Mouse (Mus musculus) hindbrain, embryonic 13.5 days (tissue): ENCODE measurements around the gene Kpna1. TPM values are rescaled to one million over a fixed set of nuclear protein-coding genes. Genes with fewer than 3 reads are reported as not detected.
A peak's percentile ranks its signal among the peaks of the same experiment; 100 is the strongest.
"Not testable (repeated sequence)": the region's sequence is repeated elsewhere in the genome, so short reads cannot be mapped to it uniquely, and the experiment has no call there.

ENCODE experiments used
- ATAC-seq: fragments of 200-750 bp; cut with Nextera tagmentation; 2 replicates; pipeline ENCODE4 v1.8.0; 2017; ENCODE audit warnings: moderate TSS enrichment; ENCODE audit not compliant: low FRiP score
- H3K27ac ChIP-seq: fragments of 300-500 bp; sonication (generic); 2 replicates; pipeline ENCODE4 v1.5.1; 2015; ENCODE audit warnings: inconsistent platforms, mild to moderate bottlenecking, moderate library complexity
- H3K27me3 ChIP-seq: fragments of 300-500 bp; sonication (generic); 2 replicates; pipeline ENCODE4 v1.6.1; 2015; ENCODE audit warnings: mild to moderate bottlenecking, inconsistent platforms
- H3K36me3 ChIP-seq: fragments of 300-500 bp; sonication (generic); 2 replicates; pipeline ENCODE4 v1.6.1; 2015; ENCODE audit warnings: mild to moderate bottlenecking, inconsistent platforms
- H3K4me1 ChIP-seq: fragments of 300-500 bp; sonication (generic); replicated peaks from 2 replicates; pipeline ENCODE4 v1.6.1; 2015; ENCODE audit warnings: inconsistent platforms
- H3K4me2 ChIP-seq: fragments of 300-500 bp; sonication (generic); 2 replicates; pipeline ENCODE4 v1.6.1; 2015; ENCODE audit warnings: inconsistent platforms, mild to moderate bottlenecking, moderate library complexity
- H3K4me3 ChIP-seq: fragments of 300-500 bp; sonication (generic); 2 replicates; pipeline ENCODE4 v1.5.1; 2015; ENCODE audit warnings: mild to moderate bottlenecking, inconsistent platforms
- H3K9ac ChIP-seq: fragments of 300-500 bp; sonication (generic); 2 replicates; pipeline ENCODE4 v1.6.1; 2015; ENCODE audit warnings: mild to moderate bottlenecking, inconsistent platforms
- H3K9me3 ChIP-seq: fragments of 300-500 bp; sonication (generic); 2 replicates; pipeline ENCODE4 v1.6.1; 2016; ENCODE audit warnings: inconsistent platforms
- WGBS: fragments of 180-500 bp; shearing (Covaris S2); methylation state at CpG from one replicate; pipeline ENCODE4 v1.1.7; 2015; 5-methylcytosine and 5-hydroxymethylcytosine counted together
- polyA plus RNA-seq: library from polyadenylated mRNA; unstranded; fragments of >200 nt; fragmentation: Nextera tagmentation; extraction: Ambion mirVana; gene quantifications from 2 replicates; pipeline ENCODE4 v1.2.1, GENCODE M21; 2015

Gene Kpna1
- 79.2 and 82.8 TPM in 2 replicates for polyA plus RNA-seq

GRCm38 (mm10) chr16:35978450-35978849, at the start of gene Kpna1:
TSS of gene Kpna1 (plus strand) at chr16:35978750.
- not testable (repeated sequence) for H3K36me3 ChIP-seq, H3K27ac ChIP-seq, H3K4me3 ChIP-seq, H3K9ac ChIP-seq, H3K4me2 ChIP-seq, H3K27me3 ChIP-seq, H3K4me1 ChIP-seq, ATAC-seq, H3K9me3 ChIP-seq
- whole genome bisulfite sequencing: 96% methylated on average over 1 of the region's 1 CpGs

GRCm38 (mm10) chr16:35932179-35933055, 46.1 kb upstream of the Kpna1 start:
- Histone ChIP-seq H3K4me3 (no peak overlapping the region), H3K36me3 (no peaks in the 10 kb centered on the region), H3K4me2 (no peak overlapping the region), H3K9me3 (no peaks in the 10 kb centered on the region), H3K9ac (no peak overlapping the region), H3K4me1 (no peaks in the 10 kb centered on the region), H3K27me3 (peaks cover 6% of the 10 kb centered on the region; the same call in 1 of the 2 replicates), H3K27ac (no peak overlapping the region)
- 91% methylated on average over 19 of the region's 19 CpGs for WGBS
- ATAC-seq: no peak

- Histone ChIP-seq H3K27ac (no peak overlapping the region), H3K4me2 (no peak overlapping the region), H3K9ac (no peak overlapping the region), H3K4me3 (no peak overlapping the region), H3K27me3 (peaks cover 11% of the 10 kb centered on the region; the same call in 1 of the 2 replicates), H3K9me3 (no peaks in the 10 kb centered on the region), H3K4me1 (no peaks in the 10 kb centered on the region), H3K36me3 (no peaks in the 10 kb centered on the region)
- no peak for ATAC-seq
- 88% methylated on average over 10 of the region's 10 CpGs for WGBS
Measured at GRCm38 (mm10) chr16:35933181-35933580, 45.4 kb upstream of the Kpna1 start.

GRCm38 (mm10) chr16:35938211-35939151, 40.1 kb upstream of the Kpna1 start, which contains the start of the genes Parp9 and Dtx3l:
TSS of gene Parp9 (plus strand) at chr16:35938470.
TSS of gene Dtx3l (minus strand) at chr16:35939151.
- WGBS: 2% methylated on average over 52 of the region's 52 CpGs
- H3K4me3 ChIP-seq: peak within 1 kb of the TSS; percentile 52
- no peak within 1 kb of the TSS for H3K27ac ChIP-seq
- H3K9me3 ChIP-seq: no peaks in the 10 kb centered on the region
- peak within 1 kb of the TSS; percentile 73 for H3K9ac ChIP-seq
- H3K4me2 ChIP-seq: peak within 1 kb of the TSS; percentile 87
- H3K4me1 ChIP-seq: peaks cover 14% of the 10 kb centered on the region
- ATAC-seq: peak; percentile 65
- peaks cover 31% of the 10 kb centered on the region for H3K27me3 ChIP-seq
- H3K36me3 ChIP-seq: no peaks in the 10 kb centered on the region

- H3K9me3 ChIP-seq: no peaks in the 10 kb centered on the region
- H3K27ac ChIP-seq: no peak overlapping the region
- peak overlapping the region; percentile 87 for H3K4me2 ChIP-seq
- H3K4me3 ChIP-seq: peak overlapping the region; percentile 52
- ATAC-seq: no peak
- H3K27me3 ChIP-seq: peaks cover 31% of the 10 kb centered on the region
- no peaks in the 10 kb centered on the region for H3K36me3 ChIP-seq
- 7% methylated on average over 6 of the region's 6 CpGs for WGBS
- peaks cover 14% of the 10 kb centered on the region for H3K4me1 ChIP-seq
- H3K9ac ChIP-seq: no peak overlapping the region
Measured at GRCm38 (mm10) chr16:35939261-35939660, 39.3 kb upstream of the Kpna1 start.

GRCm38 (mm10) chr16:35939690-35940089, 38.9 kb upstream of the Kpna1 start:
- Histone ChIP-seq H3K4me1 (peaks cover 14% of the 10 kb centered on the region), H3K27me3 (peaks cover 31% of the 10 kb centered on the region), H3K9ac (no peak overlapping the region), H3K4me2 (peak overlapping the region; percentile 87), H3K4me3 (peak overlapping the region; percentile 52), H3K9me3 (no peaks in the 10 kb centered on the region), H3K27ac (no peak overlapping the region), H3K36me3 (no peaks in the 10 kb centered on the region)
- ATAC-seq: no peak
- 16% methylated on average over 9 of the region's 9 CpGs for WGBS

GRCm38 (mm10) chr16:35941382-35941781, 37.2 kb upstream of the Kpna1 start:
- peaks cover 14% of the 10 kb centered on the region for H3K4me1 ChIP-seq
- 86% methylated on average over 7 of the region's 7 CpGs for WGBS
- H3K27ac ChIP-seq: no peak overlapping the region
- no peak overlapping the region for H3K4me3 ChIP-seq
- no peaks in the 10 kb centered on the region for H3K36me3 ChIP-seq
- peaks cover 28% of the 10 kb centered on the region for H3K27me3 ChIP-seq
- no peak overlapping the region for H3K9ac ChIP-seq
- no peak for ATAC-seq
- H3K9me3 ChIP-seq: no peaks in the 10 kb centered on the region
- H3K4me2 ChIP-seq: no peak overlapping the region

- no peaks in the 10 kb centered on the region for H3K4me1 ChIP-seq
- H3K27me3 ChIP-seq: no peaks in the 10 kb centered on the region
- no peak overlapping the region for H3K27ac ChIP-seq
- no peak overlapping the region for H3K9ac ChIP-seq
- no peak overlapping the region for H3K4me2 ChIP-seq
- no peaks in the 10 kb centered on the region for H3K36me3 ChIP-seq
- ATAC-seq: no peak
- no peak overlapping the region for H3K4me3 ChIP-seq
- H3K9me3 ChIP-seq: no peaks in the 10 kb centered on the region
- WGBS: 88% methylated on average over 5 of the region's 5 CpGs
Measured at GRCm38 (mm10) chr16:35949264-35949663, 29.3 kb upstream of the Kpna1 start.

- no peaks in the 10 kb centered on the region for H3K36me3 ChIP-seq
- no peaks in the 10 kb centered on the region for H3K27me3 ChIP-seq
- no peak overlapping the region for H3K4me2 ChIP-seq
- no peak overlapping the region for H3K9ac ChIP-seq
- no peak for ATAC-seq
- no peak overlapping the region for H3K27ac ChIP-seq
- 92% methylated on average over 3 of the region's 3 CpGs for WGBS
- no peaks in the 10 kb centered on the region for H3K4me1 ChIP-seq
- no peak overlapping the region for H3K4me3 ChIP-seq
- H3K9me3 ChIP-seq: no peaks in the 10 kb centered on the region
Measured at GRCm38 (mm10) chr16:35951216-35951615, 27.3 kb upstream of the Kpna1 start.

GRCm38 (mm10) chr16:35952628-35953130, 25.9 kb upstream of the Kpna1 start:
- no peak overlapping the region for H3K4me3 ChIP-seq
- H3K27ac ChIP-seq: no peak overlapping the region
- ATAC-seq: no peak
- no peaks in the 10 kb centered on the region for H3K4me1 ChIP-seq
- WGBS: 89% methylated on average over 5 of the region's 5 CpGs
- H3K4me2 ChIP-seq: no peak overlapping the region
- H3K36me3 ChIP-seq: no peaks in the 10 kb centered on the region
- no peaks in the 10 kb centered on the region for H3K27me3 ChIP-seq
- no peak overlapping the region for H3K9ac ChIP-seq
- no peaks in the 10 kb centered on the region for H3K9me3 ChIP-seq

GRCm38 (mm10) chr16:35965991-35966390, 12.6 kb upstream of the Kpna1 start:
- not testable (repeated sequence) for H3K9ac ChIP-seq, ATAC-seq, H3K9me3 ChIP-seq, H3K27me3 ChIP-seq, H3K4me3 ChIP-seq, H3K27ac ChIP-seq, H3K4me2 ChIP-seq, H3K36me3 ChIP-seq, H3K4me1 ChIP-seq
- WGBS: 70% methylated on average over 3 of the region's 4 CpGs
